In the genomic region with DNA sequence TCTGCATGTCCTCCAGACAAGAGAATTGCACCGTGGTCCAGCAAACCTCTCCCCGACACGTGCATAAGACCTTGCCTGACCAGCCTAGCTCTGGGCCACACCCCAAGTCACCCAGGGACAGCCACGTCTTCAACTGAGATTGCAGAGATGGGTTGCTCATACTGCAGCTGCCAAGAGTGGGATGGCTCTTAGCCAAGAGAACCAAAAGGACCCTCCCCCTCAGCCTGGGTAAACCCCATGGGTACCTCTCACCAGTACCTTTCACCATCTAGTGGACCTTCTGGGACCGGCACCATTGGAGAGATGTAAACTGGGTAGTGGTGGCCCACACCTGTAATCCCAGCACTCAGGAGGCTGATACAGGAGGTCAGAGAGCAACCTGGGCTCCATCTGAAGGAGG, we compare ENCODE assay signal across 16 mouse cellular contexts. TPM values are rescaled to one million over a fixed set of nuclear protein-coding genes. Genes with fewer than 3 reads are reported as not detected.
DNase-seq lines count a peak whose midpoint lies in the region; ATAC-seq and TF ChIP-seq lines count a peak whose summit lies in the region.
"Had no signal": no experiment of that assay in that cellular context is flagged by ENCODE, and none has a peak within 500 bp of the region (broad histone marks: within the 10 kb centered on the region; RNA-seq: fewer than 3 reads in every experiment).

No protein-coding gene starts in this region.

- H3K4me1 ChIP-seq in kidney, embryonic 15.5 days: peaks cover 33% of the 10 kb centered on the region
- H3K4me1 ChIP-seq in liver, postnatal 0 days (ENCODE audit: insufficient read depth): peaks cover 18% of the 10 kb centered on the region
- peaks cover 38% of the 10 kb centered on the region for H3K4me1 ChIP-seq in forebrain, embryonic 13.5 days

- H3K4me3 ChIP-seq in kidney, embryonic 15.5 days (replicated peaks): no peak overlapping the region
- H3K4me3 ChIP-seq in liver, postnatal 0 days (ENCODE audit: low read depth, low read length): no peak overlapping the region
- no peak overlapping the region for H3K4me3 ChIP-seq in forebrain, embryonic 13.5 days
- H3K4me3 ChIP-seq: embryonic facial prominence, embryonic 13.5 days; limb, embryonic 12.5 days; liver, embryonic 15.5 days; neural tube, embryonic 12.5 days had no signal

- no peak for TF ChIP-seq EP300 in liver, postnatal 0 days (IDR thresholded peaks at IDR 0.05; ENCODE audit: low read depth)

- no peak overlapping the region for H3K27ac ChIP-seq in kidney, embryonic 15.5 days
- H3K27ac ChIP-seq in liver, postnatal 0 days (ENCODE audit: low read depth): no peak overlapping the region
- no peak overlapping the region for H3K27ac ChIP-seq in forebrain, embryonic 13.5 days
- H3K27ac ChIP-seq: embryonic facial prominence, embryonic 13.5 days; limb, embryonic 12.5 days; liver, embryonic 15.5 days; neural tube, embryonic 12.5 days had no signal

- H3K36me3 ChIP-seq in kidney, embryonic 15.5 days: no peaks in the 10 kb centered on the region
- H3K36me3 ChIP-seq in liver, postnatal 0 days (replicated peaks; ENCODE audit: insufficient read depth, low read length): no peaks in the 10 kb centered on the region
- H3K36me3 ChIP-seq in forebrain, embryonic 13.5 days (ENCODE audit: poor library complexity, severe bottlenecking): no peaks in the 10 kb centered on the region
- H3K36me3 ChIP-seq: embryonic facial prominence, embryonic 13.5 days; limb, embryonic 12.5 days; liver, embryonic 15.5 days; neural tube, embryonic 12.5 days had no signal

- peaks cover 23% of the 10 kb centered on the region for H3K27me3 ChIP-seq in kidney, embryonic 15.5 days
- 0 out of 2 replicates have a peak, but pooled peaks cover 2% of the 10 kb centered on the region for H3K27me3 ChIP-seq in liver, postnatal 0 days (ENCODE audit: insufficient read depth, low read length)
- H3K27me3 ChIP-seq in forebrain, embryonic 13.5 days: peaks cover 12% of the 10 kb centered on the region; the same call in 1 of the 2 replicates

- no peak for ATAC-seq in kidney, embryonic 15.5 days (replicated peaks; ENCODE audit: low FRiP score)
- ATAC-seq in liver, postnatal 0 days: no peak
- ATAC-seq in forebrain, embryonic 13.5 days: no peak
- ATAC-seq: midbrain, embryonic 16.5 days had no signal

- DNase-seq in cerebellum, adult 9-11 months: peak; percentile 69
- no peak for DNase-seq in cerebellum, postnatal 36 days
- peak; percentile 46 for DNase-seq in kidney, adult 11 months
- DNase-seq in retina, postnatal 1 day: peak; percentile 60
- no peak for DNase-seq in retina, embryonic 14.5 days (ENCODE audit: low spot score)
- DNase-seq in liver, postnatal 0 days: no peak
- DNase-seq: heart, postnatal 4 days; lung, postnatal 4 days; right cerebral cortex, adult 18-20 months had no signal

- no peak overlapping the region for H3K9ac ChIP-seq in kidney, embryonic 15.5 days
- H3K9ac ChIP-seq in liver, postnatal 0 days (replicated peaks): no peak overlapping the region
- H3K9ac ChIP-seq in forebrain, embryonic 13.5 days: no peak overlapping the region
- H3K9ac ChIP-seq: embryonic facial prominence, embryonic 13.5 days; limb, embryonic 12.5 days; liver, embryonic 15.5 days; neural tube, embryonic 12.5 days had no signal

- WGBS in kidney, embryonic 15.5 days: 63% methylated on average over 5 of the region's 5 CpGs
- 59% methylated on average over 5 of the region's 5 CpGs for WGBS in liver, postnatal 0 days (ENCODE audit: insufficient replicate concordance)
- WGBS in forebrain, embryonic 13.5 days: 76% methylated on average over 5 of the region's 5 CpGs

- H3K9me3 ChIP-seq in kidney, embryonic 15.5 days (replicated peaks): no peaks in the 10 kb centered on the region
- H3K9me3 ChIP-seq in liver, postnatal 0 days (ENCODE audit: low read length): no peaks in the 10 kb centered on the region
- H3K9me3 ChIP-seq in forebrain, embryonic 13.5 days (replicated peaks): no peaks in the 10 kb centered on the region
- H3K9me3 ChIP-seq: embryonic facial prominence, embryonic 13.5 days; limb, embryonic 12.5 days; liver, embryonic 15.5 days; neural tube, embryonic 12.5 days had no signal

- no peak for TF ChIP-seq CTCF in liver, postnatal 0 days (IDR thresholded peaks at IDR 0.05; ENCODE audit: low read depth)

- no peak overlapping the region for H3K4me2 ChIP-seq in kidney, embryonic 15.5 days
- no peak overlapping the region for H3K4me2 ChIP-seq in liver, postnatal 0 days (ENCODE audit: low read depth, low read length)
- no peak overlapping the region; the same call in 1 of the 2 replicates for H3K4me2 ChIP-seq in forebrain, embryonic 13.5 days
- H3K4me2 ChIP-seq: limb, embryonic 12.5 days had no signal

RNA-seq across cellular contexts. Expression of a gene that starts 2.8 kb away (rescaled TPM):
- 19.6 and 20.3 TPM in 2 replicates for polyA plus RNA-seq in kidney, embryonic 15.5 days (2015; fragmentation: Nextera tagmentation; extraction: Ambion mirVana)
- 2.9 and 3.9 TPM in 2 replicates for polyA plus RNA-seq in liver, postnatal 0 days (2015; fragmentation: Nextera tagmentation; extraction: Ambion mirVana)
- polyA plus RNA-seq in forebrain, embryonic 13.5 days (2015; fragmentation: Nextera tagmentation; extraction: Ambion mirVana): 10.8 TPM in 2 replicates

RNA-seq across cellular contexts. Expression of a gene that starts 55.7 kb away (rescaled TPM):
- polyA plus RNA-seq in kidney, embryonic 15.5 days (2015; fragmentation: Nextera tagmentation; extraction: Ambion mirVana): 40.2 and 42.8 TPM in 2 replicates
- 16.3 and 20.6 TPM in 2 replicates for polyA plus RNA-seq in liver, postnatal 0 days (2015; fragmentation: Nextera tagmentation; extraction: Ambion mirVana)
- polyA plus RNA-seq in forebrain, embryonic 13.5 days (2015; fragmentation: Nextera tagmentation; extraction: Ambion mirVana): 235 and 252 TPM in 2 replicates

Comparison
In these comparisons a context has a peak if more than half of its experiments do, and no peak if none do; other contexts are left out.
1. DNase-seq: peak in cerebellum, adult 9-11 months (single experiment), kidney, adult 11 months (single experiment) and retina, postnatal 1 day (single experiment); none in cerebellum, postnatal 36 days (0 of 2), retina, embryonic 14.5 days (single experiment) and liver, postnatal 0 days (single experiment).